Mouse (Mus musculus) embryo, embryonic 9.5 days (tissue): Measurements from ENCODE around the gene Rest.

ENCODE experiments used
- DNase-seq: peaks from one replicate; pipeline ENCODE4 v3.0.0-alpha.2; 2017; ENCODE audit errors: extremely low spot score

The Rest gene

GRCm38 (mm10) chr5:77309051-77309906 lies 44.0 kb downstream of the Rest start:
- DNase-seq = peak; percentile 28

GRCm38 (mm10) chr5:77309924-77310772 lies 44.9 kb downstream of the Rest start, which contains the start of the genes Noa1 and Polr2b:
Gene Noa1 (minus strand): TSS chr5:77310084.
Gene Polr2b (plus strand): TSS chr5:77310147.
- DNase-seq = peak; percentile 99

GRCm38 (mm10) chr5:77314206-77314605 lies 48.9 kb downstream of the Rest start:
- no peak for DNase-seq

- DNase-seq = no peak
Measured at GRCm38 (mm10) chr5:77314986-77315385, 49.7 kb downstream of the Rest start.

GRCm38 (mm10) chr5:77324936-77325335 lies 59.6 kb downstream of the Rest start:
- no peak for DNase-seq

- DNase-seq = no peak
Measured at GRCm38 (mm10) chr5:77330154-77330553, 64.9 kb downstream of the Rest start.
